Mouse (Mus musculus) retina, embryonic 14.5 days (tissue): Measurements from ENCODE around the gene Erbb2.

ENCODE experiments used
- DNase-seq: peaks from one replicate; pipeline ENCODE4 v3.0.0-alpha.2; 2015; ENCODE audit warnings: low spot score

Gene Erbb2

DNA sequence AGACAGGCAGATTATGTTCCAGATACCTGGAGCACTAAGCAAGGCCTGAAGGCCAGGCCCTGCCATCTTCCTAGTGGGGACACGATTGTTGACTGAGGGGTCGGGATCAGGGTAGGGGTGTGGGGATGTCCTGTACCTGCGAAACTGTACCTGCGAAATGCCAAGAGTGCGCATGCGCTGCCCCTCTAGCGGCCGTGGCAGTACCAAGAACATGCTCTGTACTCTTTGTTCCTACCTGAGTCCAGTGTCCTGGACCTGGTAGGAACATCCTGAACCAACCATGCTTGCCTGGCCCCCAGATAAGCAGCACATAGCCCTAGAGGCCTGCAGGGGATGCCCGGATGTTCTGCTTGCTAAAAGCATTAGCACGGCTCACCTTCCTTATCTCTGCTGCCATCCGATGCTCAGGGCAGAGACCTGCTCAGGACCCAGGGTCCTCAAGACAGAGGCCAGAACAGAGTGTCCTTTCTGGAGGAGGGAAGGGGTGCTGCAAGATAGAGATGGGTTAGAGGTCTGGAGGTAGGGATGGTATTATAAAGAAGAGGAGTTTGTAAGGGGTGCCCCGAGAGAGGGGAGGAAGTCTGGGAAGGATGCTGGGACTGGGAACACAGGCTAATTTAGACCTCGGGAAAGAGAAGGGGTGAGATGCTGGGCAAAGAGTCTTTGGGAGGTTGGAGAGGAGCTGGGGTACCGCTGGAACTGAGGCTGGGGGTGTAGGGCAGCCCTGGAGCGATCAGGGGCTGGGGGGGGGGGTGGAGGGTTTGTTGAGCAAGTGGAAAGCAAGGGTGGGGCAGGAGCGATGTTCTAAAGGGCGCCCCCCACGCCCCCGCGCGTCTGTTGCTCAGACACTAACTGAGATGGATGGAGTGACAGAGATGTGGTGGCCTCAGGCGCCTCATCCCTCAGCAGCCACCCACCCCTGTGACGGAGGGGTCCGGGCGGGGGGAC is 26.4 kb upstream of the Erbb2 start, which contains the start of gene Pnmt:
Gene Pnmt, plus strand, starts transcription at position 813 of the 948 bp plus-strand sequence.
- no peak for DNase-seq

DNA sequence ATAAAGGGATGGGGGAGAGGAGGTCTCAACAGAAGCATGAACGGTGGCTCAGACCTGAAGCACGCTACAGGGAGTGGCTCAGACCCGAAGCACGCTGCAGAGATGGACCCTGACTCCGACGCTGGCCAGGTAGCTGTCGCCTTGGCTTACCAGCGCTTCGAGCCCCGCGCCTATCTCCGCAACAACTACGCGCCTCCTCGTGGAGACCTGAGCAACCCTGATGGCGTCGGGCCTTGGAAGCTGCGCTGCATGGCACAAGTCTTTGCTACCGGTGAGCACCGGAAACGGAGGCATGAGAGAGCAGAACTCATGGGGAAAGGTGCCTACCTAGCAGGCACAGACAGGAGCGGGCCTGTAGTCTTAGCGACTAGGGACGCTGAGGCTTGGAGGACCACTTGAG is 25.7 kb upstream of the Erbb2 start:
- DNase-seq, result no peak

- DNase-seq, result no peak
Observed at GRCm38 (mm10) chr11:98387056-98387577, 25.2 kb upstream of the Erbb2 start.

DNA sequence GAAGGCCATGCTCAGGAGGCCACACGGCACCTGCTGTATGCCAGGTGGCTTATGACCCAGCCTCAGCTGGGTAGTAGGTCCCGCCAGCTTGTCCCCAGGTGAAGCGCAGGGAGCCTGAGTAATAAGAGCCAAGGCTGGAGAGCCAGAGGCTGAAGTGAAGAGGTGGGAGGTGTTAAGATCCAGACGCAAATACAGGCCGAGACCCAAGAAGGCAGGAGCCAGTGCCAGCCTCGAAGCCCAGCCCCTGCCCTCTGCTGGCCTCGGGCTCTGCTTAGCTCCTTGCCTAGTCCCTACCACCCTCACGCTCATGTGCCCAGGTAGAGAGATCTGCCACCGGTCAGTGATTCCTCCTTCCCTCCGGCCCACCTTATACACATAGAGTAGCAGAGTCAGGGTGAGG is 24.0 kb upstream of the Erbb2 start:
- DNase-seq, result no peak

- DNase-seq, result peak; percentile 75
Observed at GRCm38 (mm10) chr11:98389221-98389780, 23.0 kb upstream of the Erbb2 start.

DNA sequence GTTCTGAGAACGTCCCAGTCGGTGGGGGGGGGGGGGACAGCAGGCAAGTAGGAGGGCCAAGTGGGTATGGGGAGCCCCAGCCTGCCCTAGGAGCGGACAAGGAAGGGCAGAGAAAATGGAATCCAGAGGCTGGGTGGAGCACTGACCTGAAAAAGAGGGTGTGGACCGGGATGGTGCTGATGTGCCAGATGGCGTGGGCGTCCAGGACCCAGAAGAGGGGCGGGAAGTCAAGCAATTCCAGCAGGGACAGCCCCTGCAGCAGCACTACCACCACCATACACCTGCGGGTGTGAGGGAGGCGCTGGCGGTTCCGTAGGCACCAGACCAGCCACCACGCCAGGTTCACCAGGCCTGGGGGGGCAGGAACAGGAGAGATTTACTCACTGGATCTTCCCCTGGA is 22.1 kb upstream of the Erbb2 start:
- DNase-seq, result no peak

- DNase-seq, result no peak
Observed at GRCm38 (mm10) chr11:98392034-98392433, 20.2 kb upstream of the Erbb2 start.

- no peak for DNase-seq
Observed at GRCm38 (mm10) chr11:98392645-98393044, 19.6 kb upstream of the Erbb2 start.

- DNase-seq, result no peak
Observed at GRCm38 (mm10) chr11:98393317-98393716, 19.0 kb upstream of the Erbb2 start.

GRCm38 (mm10) chr11:98394301-98394700 is 18.0 kb upstream of the Erbb2 start:
- DNase-seq, result no peak

GRCm38 (mm10) chr11:98395041-98395440 is 17.2 kb upstream of the Erbb2 start:
- DNase-seq, result no peak

- DNase-seq, result no peak
Observed at GRCm38 (mm10) chr11:98397946-98398345, 14.3 kb upstream of the Erbb2 start.

- peak; percentile 94 for DNase-seq
Observed at GRCm38 (mm10) chr11:98400161-98400726, 12.0 kb upstream of the Erbb2 start, which contains the start of gene Pgap3. Pgap3 (minus strand) TSS chr11:98400490.

- no peak for DNase-seq
Observed at GRCm38 (mm10) chr11:98400816-98401215, 11.5 kb upstream of the Erbb2 start.

DNA sequence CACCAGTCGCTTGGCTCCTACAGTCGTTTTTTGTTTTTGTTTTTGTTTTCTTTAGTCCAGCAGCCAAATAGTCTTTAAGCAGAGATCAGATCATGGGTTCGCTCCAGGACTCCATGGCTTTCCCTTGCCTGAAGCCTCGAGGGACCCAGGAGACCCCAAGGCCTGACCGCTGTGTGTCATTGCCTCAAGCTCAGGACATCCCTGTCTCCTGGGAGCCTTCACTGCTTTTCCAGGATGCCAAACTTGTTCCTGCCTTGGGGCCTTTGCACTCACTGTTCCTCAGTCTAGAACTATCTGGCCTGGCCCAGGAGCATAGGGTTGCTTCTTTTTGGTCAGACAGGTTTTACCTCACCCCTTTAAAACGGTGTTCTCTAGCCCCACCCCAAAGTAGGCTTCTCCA is 5.6 kb upstream of the Erbb2 start:
- no peak for DNase-seq

DNA sequence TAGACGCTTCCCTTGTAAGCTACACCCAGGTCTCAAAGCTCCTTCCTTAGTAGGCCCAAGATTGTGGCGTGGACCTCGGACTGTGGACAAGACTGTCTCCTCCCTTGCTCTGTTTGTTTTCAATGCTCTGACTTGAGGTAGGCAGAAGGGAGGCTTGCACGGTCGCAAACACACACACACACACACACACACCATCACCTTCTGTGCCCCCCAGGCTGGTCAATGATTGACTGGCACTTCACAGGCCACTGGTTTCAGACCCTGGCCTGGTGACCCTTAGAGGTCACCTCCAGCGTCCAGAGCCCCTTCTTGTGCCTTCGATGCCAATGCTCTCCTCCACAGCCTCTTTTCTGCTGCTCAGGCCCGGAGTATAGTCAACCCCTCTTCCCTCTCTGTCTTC is 3.4 kb upstream of the Erbb2 start:
- DNase-seq, result no peak

GRCm38 (mm10) chr11:98409341-98409822 is 2.9 kb upstream of the Erbb2 start:
- DNase-seq, result peak; percentile 49

DNA sequence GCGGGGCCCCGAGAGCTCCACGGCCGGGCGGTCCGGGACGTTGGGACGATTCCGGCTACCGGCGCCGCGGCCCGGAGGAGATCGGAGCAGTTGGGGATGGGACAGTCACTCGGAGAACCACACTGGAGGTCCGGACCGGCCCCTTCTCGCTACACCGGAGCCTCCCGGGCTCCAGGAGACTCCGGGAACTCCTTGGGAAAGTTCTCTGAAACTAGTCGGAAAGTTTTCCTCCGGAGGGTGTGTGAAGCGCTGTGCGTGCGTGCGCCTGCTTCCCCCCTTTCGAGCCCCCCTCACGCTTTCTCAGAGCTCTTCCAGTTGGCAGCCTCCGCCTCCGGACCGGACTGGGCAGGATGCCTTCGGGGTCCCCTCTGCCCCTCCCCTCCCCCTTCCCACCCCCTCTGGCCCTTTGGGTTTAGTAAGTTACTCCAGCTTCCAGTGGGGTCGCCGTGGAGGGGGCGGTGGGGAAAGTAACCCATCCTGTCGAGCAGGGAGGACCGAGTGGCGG is 579 bp downstream of the Erbb2 start:
- DNase-seq, result peak; percentile 48

- peak; percentile 13 for DNase-seq
Observed at GRCm38 (mm10) chr11:98413731-98414130, 1.5 kb downstream of the Erbb2 start.

GRCm38 (mm10) chr11:98414162-98414561 is 1.9 kb downstream of the Erbb2 start:
- DNase-seq, result peak; percentile 10

DNA sequence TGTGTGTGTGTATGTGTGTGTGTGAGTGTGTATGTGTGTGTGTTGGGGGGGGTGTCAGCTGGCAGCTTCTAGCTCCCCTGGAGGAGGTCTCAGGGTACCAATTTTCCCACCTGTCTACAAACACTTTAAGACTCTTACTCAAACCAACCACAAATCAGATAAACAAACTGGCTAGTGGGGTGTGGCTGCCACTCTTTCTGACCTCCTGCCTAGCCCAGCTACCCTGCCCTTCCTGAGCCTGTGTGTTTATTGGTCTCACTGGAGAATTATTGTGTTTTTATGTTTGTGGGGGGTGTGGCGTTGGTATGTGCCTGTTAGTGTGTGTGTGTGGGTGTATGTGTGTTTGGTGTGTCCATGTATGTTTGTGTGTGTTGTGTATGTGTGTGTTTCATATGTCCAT is 4.8 kb downstream of the Erbb2 start:
- no peak for DNase-seq

GRCm38 (mm10) chr11:98418273-98418672 is 6.0 kb downstream of the Erbb2 start:
- no peak for DNase-seq
